Mouse (Mus musculus) C2C12 (cell line): ENCODE results near the gene Gm11437. TPM values are rescaled to one million over a fixed set of nuclear protein-coding genes. Genes with fewer than 3 reads are reported as not detected.

Experiments
- H3K27me3 ChIP-seq: one replicate; pipeline ENCODE4 v1.6.1; 2011; ENCODE audit not compliant: control insufficient read depth, insufficient read depth, insufficient read length
- H3K36me3 ChIP-seq: one replicate; pipeline ENCODE4 v1.6.1; 2011; ENCODE audit not compliant: control insufficient read depth, insufficient read depth
- H3K4me3 ChIP-seq: one replicate; pipeline ENCODE4 v1.5.1; 2011; ENCODE audit warnings: mild to moderate bottlenecking, control low read depth; ENCODE audit not compliant: poor library complexity, insufficient read depth, severe bottlenecking
- H3K79me2 ChIP-seq: one replicate; pipeline ENCODE4 v1.6.1; 2011; ENCODE audit not compliant: control insufficient read depth, insufficient read depth
- H3K79me3 ChIP-seq: one replicate; pipeline ENCODE4 v1.6.1; 2011; ENCODE audit warnings: low read depth, control low read depth
- H3ac ChIP-seq: one replicate; pipeline ENCODE3; 2011; ENCODE audit warnings: low read depth; ENCODE audit not compliant: control insufficient read depth, insufficient read length
- CEBPB ChIP-seq: IDR thresholded peaks from one replicate; pipeline ENCODE4 v1.6.1; 2011; ENCODE audit warnings: low read depth, mild to moderate bottlenecking, control low read depth, moderate library complexity
- CTCF ChIP-seq: IDR thresholded peaks from one replicate; pipeline ENCODE4 v1.5.1; 2011; ENCODE audit not compliant: control insufficient read depth, insufficient read depth, insufficient read length
- FOSL1 ChIP-seq: IDR thresholded peaks from one replicate; pipeline ENCODE4 v1.8.0; 2011; ENCODE audit warnings: mild to moderate bottlenecking, low read length; ENCODE audit not compliant: poor library complexity, insufficient read depth, severe bottlenecking
- MAX ChIP-seq: IDR thresholded peaks from one replicate; pipeline ENCODE4 v1.6.1; 2011; ENCODE audit warnings: mild to moderate bottlenecking, control low read depth
- MYOD1 ChIP-seq: IDR thresholded peaks from one replicate; pipeline ENCODE4 v1.6.1; 2011; ENCODE audit warnings: low read depth; ENCODE audit not compliant: control insufficient read depth, insufficient read length
- MYOG ChIP-seq: IDR thresholded peaks from one replicate; pipeline ENCODE4 v1.6.1; 2011; ENCODE audit not compliant: control insufficient read depth, insufficient read length; ENCODE audit errors: extremely low read depth
- USF1 ChIP-seq: IDR thresholded peaks from one replicate; pipeline ENCODE4 v1.6.1; 2011; ENCODE audit warnings: low read depth, mild to moderate bottlenecking, control low read depth, moderate library complexity
- polyA plus RNA-seq: library from polyadenylated mRNA; unstranded; fragments of >200 nt; fragmentation: generic; extraction: Trizol; gene quantifications from one replicate; pipeline ENCODE4 v1.2.1, GENCODE M21; 2012; ENCODE audit warnings: missing spikeins

Gm11437 gene
- polyA plus RNA-seq, 1 experiment = not detected

DNA sequence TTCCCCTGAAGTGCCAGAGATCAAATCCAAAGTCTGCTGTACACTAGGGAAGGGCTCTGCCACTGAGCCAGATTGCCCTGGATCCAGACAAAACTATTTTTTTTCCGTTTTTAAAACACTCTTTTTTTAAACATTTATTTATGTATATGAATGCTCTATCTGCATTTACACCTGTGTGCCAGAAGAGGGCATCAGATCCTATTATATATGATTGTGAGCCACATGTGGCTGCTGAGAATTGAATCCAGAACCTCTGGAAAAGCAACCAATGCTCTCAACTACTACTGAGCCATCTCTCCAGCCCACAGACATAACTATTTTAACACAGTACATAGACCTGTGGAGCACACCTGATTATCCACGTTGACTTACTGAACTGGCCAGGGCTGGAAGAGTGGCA lies 51.1 kb downstream of the Gm11437 start:
- no peak for TF ChIP-seq CEBPB
- no peak for TF ChIP-seq MYOG
- TF ChIP-seq USF1 = no peak
- no peak for TF ChIP-seq MAX
- no peak for TF ChIP-seq MYOD1
- no peak for TF ChIP-seq CTCF
- Histone ChIP-seq H3K79me2 (no peaks in the 10 kb centered on the region), H3K36me3 (peaks cover 59% of the 10 kb centered on the region)

DNA sequence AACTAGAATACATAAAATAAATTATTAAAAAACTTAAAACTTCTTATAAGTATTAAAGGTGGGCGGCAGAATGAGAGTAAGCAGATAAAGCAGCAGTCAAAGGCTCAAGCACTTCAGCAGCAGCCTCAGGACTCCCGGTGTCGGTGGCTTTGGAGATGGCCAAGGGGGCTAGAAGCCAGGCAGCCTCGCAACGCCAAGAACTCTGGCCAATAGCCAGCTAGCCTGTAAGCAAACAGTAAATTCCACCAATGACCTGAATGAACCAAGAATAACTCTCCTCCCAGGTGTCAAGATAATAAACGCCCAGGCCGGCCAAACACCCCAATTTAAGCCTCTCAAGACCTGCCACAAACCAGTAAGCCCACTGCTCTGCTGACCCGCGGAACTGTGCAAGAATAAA lies 51.6 kb downstream of the Gm11437 start:
- Histone ChIP-seq H3K79me2 (no peaks in the 10 kb centered on the region), H3K79me3 (no peaks in the 10 kb centered on the region), H3K27me3 (no peaks in the 10 kb centered on the region), H3ac (no peak overlapping the region), H3K4me3 (no peak overlapping the region), H3K36me3 (peaks cover 54% of the 10 kb centered on the region)
- no peak for TF ChIP-seq MYOD1
- TF ChIP-seq MYOG = no peak
- no peak for TF ChIP-seq CTCF
- TF ChIP-seq FOSL1 = no peak
- TF ChIP-seq USF1 = no peak
- TF ChIP-seq CEBPB = no peak
- TF ChIP-seq MAX = no peak

More for the DNA sequence above, 51.1 kb downstream of the Gm11437 start:
- Histone ChIP-seq H3K4me3 (no peak overlapping the region), H3K79me3 (no peaks in the 10 kb centered on the region), H3ac (no peak overlapping the region), H3K27me3 (no peaks in the 10 kb centered on the region)

- Histone ChIP-seq H3ac (no peak overlapping the region), H3K36me3 (peaks cover 53% of the 10 kb centered on the region), H3K79me3 (no peaks in the 10 kb centered on the region), H3K27me3 (no peaks in the 10 kb centered on the region), H3K4me3 (no peak overlapping the region), H3K79me2 (no peaks in the 10 kb centered on the region)
- TF ChIP-seq MYOG (no peak), CTCF (no peak), MYOD1 (no peak), FOSL1 (no peak), USF1 (no peak), MAX (no peak), CEBPB (no peak)
These were observed 53.7 kb downstream of the Gm11437 start for GRCm38 (mm10) chr11:84113623-84114022.

DNA sequence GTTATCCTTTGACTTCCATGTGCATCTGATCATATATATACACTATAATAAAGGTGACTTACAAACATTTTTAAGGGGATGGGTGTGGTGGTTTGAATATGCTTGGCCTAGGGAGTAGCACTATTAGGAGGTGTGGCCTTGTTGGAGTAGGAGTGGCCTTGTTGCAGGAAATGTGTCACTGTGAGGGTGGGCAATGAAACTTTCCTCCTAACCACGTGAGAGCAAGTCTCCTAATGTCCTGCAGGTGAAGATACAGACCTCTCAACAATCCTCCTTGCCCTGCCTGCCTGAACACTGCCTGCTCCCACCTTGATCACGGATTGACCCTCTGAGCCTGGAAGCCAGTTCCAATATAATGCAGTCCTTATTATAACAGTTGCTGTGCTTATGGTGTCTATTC lies 60.1 kb downstream of the Gm11437 start:
- Histone ChIP-seq H3K79me3 (no peaks in the 10 kb centered on the region), H3ac (no peak overlapping the region), H3K79me2 (no peaks in the 10 kb centered on the region), H3K4me3 (no peak overlapping the region), H3K27me3 (no peaks in the 10 kb centered on the region), H3K36me3 (peaks cover 81% of the 10 kb centered on the region)
- TF ChIP-seq MAX = no peak
- no peak for TF ChIP-seq CEBPB
- TF ChIP-seq MYOG = no peak
- TF ChIP-seq FOSL1 = no peak
- no peak for TF ChIP-seq CTCF
- TF ChIP-seq USF1 = no peak
- TF ChIP-seq MYOD1 = no peak

- no peak overlapping the region for H3K4me3 ChIP-seq
- H3ac ChIP-seq = no peak overlapping the region
- no peaks in the 10 kb centered on the region for H3K27me3 ChIP-seq
- peaks cover 99% of the 10 kb centered on the region for H3K36me3 ChIP-seq
- no peak for TF ChIP-seq MAX
- TF ChIP-seq USF1 = no peak
- no peak for TF ChIP-seq MYOG
- no peak for TF ChIP-seq CEBPB
- no peak for TF ChIP-seq CTCF
- no peak for TF ChIP-seq MYOD1
- TF ChIP-seq FOSL1 = no peak
- H3K79me2 ChIP-seq = no peaks in the 10 kb centered on the region
- H3K79me3 ChIP-seq = no peaks in the 10 kb centered on the region
These were observed 63.2 kb downstream of the Gm11437 start for GRCm38 (mm10) chr11:84104036-84104435.

GRCm38 (mm10) chr11:84101182-84101581 lies 66.1 kb downstream of the Gm11437 start:
- Histone ChIP-seq H3K36me3 (peaks cover 87% of the 10 kb centered on the region), H3K4me3 (no peak overlapping the region), H3K27me3 (no peaks in the 10 kb centered on the region), H3K79me2 (no peaks in the 10 kb centered on the region), H3ac (no peak overlapping the region), H3K79me3 (no peaks in the 10 kb centered on the region)
- TF ChIP-seq CTCF = no peak
- no peak for TF ChIP-seq MAX
- TF ChIP-seq MYOG = no peak
- TF ChIP-seq MYOD1 = no peak
- TF ChIP-seq FOSL1 = no peak
- TF ChIP-seq CEBPB = no peak
- TF ChIP-seq USF1 = no peak

Other genes starting within 250 kb of the Gm11437 start
- 12.0 TPM for gene Ddx52, start 225.4 kb downstream of the Gm11437 start, polyA plus RNA-seq
- 4.8 TPM for gene Synrg, start 203.0 kb downstream of the Gm11437 start, polyA plus RNA-seq
- gene Dusp14, start 98.2 kb downstream of the Gm11437 start, polyA plus RNA-seq = 25.4 TPM
- 10.2 TPM for gene Tada2a, start 37.9 kb downstream of the Gm11437 start, polyA plus RNA-seq
- gene Acaca, start 37.8 kb downstream of the Gm11437 start, polyA plus RNA-seq = 29.9 TPM